Mouse (Mus musculus) Muller cell, postnatal 12 days (primary cell): Measurements from ENCODE around the gene Nexn.
A peak's percentile ranks its signal among the peaks of the same experiment; 100 is the strongest.
"Not testable (repeated sequence)": the region's sequence is repeated elsewhere in the genome, so short reads cannot be mapped to it uniquely, and the experiment has no call there.

ENCODE experiments used
- DNase-seq: peaks from one replicate; pipeline ENCODE4 v3.0.0-alpha.2; 2015; ENCODE audit errors: inconsistent ontology term

The Nexn gene

DNA sequence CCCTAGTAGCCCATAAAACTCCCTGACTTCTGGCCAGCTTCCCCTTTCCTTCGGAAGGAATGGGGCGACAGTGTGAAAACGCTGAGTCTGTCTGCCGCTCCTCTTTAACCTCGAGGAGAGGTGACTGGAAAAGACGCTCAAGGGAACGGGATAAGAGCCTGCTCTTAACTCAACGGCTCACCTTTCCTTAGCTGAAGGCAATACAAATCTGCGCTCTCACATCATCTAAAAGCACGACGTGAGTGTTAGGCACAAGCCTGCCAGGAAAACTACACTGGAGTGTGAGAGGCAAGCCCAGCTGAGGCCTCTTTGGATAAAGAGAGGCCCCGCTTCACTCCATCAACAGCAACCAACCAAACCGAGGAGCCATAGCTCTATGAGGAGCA lies at the start of gene Nexn:
Nexn (minus strand) TSS at position 315 of the 386 bp plus-strand sequence.
- no peak for DNase-seq

DNA sequence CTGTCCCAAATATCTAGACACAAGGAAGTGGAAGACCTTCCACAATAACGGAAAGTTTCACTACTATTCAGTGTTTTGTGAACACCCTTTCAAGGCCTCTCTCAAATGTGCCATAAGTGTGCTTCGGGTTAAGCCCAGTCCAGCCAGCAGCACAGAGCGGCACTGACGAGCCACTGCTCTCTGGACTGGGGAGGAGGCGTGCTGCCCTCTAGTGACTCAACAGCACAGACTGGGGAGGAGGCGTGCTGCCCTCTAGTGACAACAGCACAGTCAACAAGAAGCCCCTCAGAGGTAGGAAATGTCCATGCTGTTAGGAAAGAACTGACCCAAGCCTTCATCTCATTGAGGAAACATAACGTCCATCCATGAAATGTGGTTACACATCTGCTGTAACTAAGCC lies 49.5 kb upstream of the Nexn start:
- DNase-seq = peak; percentile 81

DNA sequence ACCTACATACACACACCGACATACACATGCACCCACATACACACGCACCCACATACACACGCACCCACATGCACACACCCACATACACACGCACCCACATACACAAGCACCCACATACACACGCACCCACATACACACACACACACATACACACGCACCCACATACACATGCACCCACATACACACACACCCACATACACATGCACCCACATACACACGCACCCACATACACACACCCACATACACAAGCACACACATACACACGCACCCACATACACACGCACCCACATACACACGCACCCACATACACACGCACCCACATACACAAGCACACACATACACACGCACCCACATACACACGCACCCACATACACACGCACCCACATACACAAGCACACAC lies 48.5 kb upstream of the Nexn start:
- not testable (repeated sequence) for DNase-seq

DNA sequence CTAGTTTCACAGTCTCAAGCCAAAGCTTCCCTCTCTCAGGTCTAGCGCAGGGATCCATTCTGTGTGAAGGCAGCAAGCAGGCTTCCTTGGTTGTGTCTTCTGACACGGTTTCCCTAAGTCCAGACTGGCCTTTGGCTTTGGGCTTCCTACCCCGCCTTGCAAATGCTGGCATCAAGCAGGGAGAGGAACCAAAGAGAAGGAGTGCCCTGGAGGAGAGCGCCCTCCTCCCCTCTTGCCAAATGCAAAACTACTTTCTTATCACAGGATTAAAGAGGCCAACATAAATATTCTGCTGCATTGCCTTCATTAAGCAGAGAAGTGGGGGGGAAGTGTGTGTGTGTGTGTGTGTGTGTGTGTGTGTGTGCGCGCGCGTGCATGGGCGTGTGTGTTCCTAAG lies 43.1 kb upstream of the Nexn start:
- no peak for DNase-seq

DNA sequence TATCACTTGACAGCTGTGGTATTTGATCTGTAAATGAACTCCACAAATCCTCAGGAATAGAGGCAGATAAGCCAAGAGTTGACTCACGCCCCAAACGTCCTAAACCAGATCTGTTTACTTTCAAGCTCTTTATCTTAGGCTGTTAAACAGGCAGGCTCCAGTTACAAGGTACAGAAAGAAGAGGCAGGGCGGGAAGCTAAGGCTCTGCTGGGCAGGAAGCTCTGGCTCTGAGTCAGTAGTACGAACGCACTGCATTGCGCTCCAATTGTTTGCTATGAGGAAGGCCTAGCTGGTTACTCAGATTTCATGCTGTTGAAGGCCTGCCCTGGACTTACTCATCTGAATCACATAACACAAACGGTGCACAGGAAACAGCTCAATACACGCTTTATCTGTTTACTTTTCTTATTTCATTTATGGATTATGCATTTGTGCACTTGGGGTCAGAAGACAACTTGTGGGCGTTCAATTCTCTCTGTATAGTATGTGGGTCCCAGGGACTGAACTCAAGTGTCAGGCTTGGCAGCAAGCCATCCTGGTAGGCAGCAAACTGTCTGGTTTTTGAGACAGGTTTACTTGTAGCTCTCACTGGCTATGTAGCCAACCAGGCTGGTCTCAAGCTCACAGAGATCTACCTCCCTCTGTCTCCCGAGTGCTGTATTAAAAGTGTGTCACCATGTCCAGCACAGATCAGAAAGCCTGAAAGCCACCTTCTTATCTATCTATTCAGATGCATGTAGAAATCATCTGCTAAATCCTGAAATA lies 42.5 kb upstream of the Nexn start:
- peak; percentile 80 for DNase-seq

DNA sequence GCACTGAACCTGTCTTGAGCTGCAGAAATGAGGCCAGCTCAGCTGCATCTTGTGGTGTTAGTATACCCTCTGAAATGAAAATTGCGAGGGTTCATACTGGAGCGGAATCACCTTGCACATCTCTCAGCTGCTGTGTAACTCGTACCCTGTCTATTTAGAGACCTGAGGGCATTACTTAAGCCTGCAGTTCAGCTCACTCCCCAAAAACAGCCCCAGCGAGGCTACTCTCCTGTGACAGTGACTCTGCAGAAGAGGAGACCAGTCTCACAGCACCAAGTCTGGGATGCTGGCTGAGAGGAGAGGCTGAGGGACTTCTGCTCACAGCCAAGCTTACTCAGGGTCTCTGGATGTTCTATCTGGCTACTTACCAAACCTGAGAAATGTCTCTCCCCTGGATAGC lies 39.8 kb upstream of the Nexn start:
- DNase-seq = no peak

DNA sequence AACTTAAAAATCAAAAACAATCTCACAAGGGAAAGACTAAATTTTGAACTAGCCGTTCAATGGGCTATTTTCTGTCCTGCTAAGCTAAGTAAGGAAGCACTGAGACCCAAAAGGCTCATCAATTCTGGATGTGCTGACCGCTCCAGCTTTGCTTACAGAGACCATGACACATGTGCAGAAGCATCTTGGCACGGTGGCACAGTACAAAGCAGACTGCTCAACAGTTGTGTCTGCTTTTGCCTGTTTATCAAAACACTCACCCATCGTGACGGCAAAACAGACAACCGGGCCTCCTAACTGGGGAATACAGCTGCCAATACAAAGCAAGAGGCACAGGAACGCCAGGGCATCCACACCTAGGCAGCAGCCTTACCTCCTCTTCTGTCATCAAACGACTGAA lies 38.9 kb upstream of the Nexn start:
- no peak for DNase-seq

DNA sequence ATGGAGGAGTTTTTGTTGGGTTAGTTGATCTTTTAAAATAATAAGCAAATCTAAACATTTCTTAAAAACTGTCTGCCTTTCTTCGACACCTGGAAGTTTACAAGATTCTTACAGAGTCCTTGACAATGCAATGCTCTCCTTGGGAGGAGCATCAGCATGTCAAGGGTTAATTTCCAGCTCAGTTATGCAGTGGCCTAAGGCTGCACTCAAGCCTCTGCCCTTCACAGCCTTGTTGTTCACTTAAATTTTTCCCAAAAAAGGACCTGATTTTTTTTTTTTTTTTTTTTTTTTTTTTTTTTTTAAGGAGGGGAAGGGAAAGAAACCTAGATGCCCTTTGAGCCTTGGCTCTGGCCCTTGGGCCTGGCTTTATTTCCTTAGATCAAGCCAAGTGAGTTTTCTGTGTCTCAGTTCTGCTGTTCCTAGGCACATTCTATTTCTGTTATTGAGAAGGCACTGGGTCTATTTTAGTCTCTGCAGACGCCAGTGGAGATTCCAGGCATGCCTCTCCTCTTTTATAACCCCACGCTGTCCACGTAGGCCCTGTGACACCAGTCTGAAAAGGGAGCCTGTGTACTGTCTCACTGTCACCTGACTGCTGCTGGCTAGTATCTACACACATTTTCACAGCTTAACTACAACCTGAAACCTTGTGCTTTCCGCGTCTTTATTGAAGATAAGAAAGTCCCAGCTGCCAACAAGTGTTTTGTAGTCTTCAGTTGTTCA lies 38.1 kb upstream of the Nexn start:
- peak; percentile 80 for DNase-seq

DNA sequence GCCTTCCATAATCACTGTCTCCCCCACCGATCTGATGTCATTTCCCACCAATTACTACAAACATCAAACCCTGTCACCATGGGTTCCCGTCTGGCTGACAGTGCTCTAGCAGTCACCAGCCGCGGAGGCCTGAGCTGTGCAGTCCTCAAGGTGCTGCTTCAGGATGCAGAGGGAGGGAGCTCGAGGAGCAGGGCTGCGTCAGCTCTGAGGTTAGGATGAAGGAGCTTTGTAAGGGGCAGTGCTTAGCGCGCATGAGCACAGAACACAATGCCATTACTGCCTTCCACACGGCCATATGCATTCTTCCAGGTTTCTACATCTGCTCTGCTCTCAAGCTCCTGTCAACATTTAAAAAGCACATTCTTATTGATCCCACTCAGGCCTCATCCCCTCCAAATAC lies 36.8 kb upstream of the Nexn start:
- no peak for DNase-seq

DNA sequence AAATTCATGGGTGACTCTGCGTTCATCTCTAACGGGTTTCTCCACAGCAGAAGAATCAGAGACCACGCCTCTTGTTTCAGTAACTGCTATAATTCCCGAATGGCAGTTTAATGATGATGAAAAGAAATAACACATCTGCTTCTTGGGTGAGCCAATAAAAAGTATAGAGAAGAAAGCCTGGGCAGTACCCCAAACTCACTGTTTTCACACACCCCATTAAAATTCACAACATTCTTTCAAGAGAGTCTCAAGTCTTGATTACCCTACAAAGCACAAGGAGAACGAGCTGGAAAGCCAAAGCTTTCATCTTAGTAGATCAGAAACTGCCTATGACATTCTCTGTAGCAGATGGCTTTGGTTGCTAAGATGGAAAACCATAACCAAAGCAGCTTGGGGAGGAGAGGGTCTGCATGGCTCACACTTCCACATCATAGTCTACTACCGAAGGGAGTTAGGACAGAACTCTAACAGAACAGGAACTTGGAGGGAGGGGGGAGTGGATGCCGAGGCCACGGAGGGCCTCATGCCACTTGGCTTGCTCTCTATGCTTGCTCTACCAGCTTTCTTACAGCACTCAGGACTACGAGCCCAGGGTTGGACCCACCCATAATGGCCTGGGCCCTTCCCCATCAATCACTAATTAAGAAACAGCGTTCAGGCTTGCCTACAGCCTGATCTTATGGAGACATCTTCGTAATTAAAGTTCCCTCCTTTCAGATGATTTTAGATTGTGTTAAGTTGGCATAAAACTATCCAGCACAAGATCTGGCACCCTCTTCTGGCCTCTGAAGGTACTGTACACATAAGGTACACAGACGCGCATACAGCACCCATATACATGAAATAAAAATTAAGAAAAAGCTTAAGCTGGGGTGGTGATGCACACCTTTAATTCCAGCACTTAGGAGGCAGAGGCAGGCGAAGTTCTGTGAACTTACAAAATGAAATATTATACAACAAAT lies 34.5 kb upstream of the Nexn start:
- DNase-seq = no peak

DNA sequence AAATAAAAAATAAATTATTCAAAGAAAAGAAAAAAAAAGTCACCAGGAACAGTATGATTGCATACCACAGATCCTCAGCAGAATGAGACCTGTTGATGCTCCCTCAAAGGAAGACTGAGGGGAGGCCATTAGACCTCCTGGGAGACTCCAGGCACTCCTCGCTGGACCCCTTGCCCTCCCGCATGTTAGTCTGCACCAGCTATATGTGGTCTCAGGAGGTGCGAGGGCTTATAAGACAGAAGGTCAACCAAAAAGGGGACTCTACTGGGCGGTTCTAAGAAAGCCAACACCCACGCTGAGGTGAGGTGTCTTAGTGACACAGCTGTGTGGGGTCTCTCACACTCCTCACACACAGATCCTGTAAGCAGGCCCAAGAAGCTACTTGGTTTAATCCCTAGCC lies 29.7 kb upstream of the Nexn start:
- DNase-seq = no peak

DNA sequence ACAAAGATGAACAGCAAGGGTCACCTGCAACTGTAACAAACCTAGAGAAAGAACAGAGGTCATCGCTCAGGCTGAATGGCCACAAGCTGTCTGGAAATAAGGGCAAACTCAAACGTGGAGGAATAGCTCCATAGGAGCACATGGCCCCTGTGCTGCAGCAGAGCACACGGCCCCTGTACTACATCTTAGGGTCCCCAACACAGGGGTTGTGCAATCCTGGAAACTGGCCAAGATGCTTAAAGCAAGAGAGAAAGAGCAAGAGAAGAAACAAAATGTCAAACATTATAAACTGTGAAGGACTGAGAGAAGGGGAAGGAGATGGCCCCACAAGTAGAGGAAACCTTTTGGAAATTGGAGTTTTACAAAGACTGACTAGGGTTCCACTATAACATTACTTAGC lies 28.2 kb upstream of the Nexn start:
- DNase-seq = no peak

DNA sequence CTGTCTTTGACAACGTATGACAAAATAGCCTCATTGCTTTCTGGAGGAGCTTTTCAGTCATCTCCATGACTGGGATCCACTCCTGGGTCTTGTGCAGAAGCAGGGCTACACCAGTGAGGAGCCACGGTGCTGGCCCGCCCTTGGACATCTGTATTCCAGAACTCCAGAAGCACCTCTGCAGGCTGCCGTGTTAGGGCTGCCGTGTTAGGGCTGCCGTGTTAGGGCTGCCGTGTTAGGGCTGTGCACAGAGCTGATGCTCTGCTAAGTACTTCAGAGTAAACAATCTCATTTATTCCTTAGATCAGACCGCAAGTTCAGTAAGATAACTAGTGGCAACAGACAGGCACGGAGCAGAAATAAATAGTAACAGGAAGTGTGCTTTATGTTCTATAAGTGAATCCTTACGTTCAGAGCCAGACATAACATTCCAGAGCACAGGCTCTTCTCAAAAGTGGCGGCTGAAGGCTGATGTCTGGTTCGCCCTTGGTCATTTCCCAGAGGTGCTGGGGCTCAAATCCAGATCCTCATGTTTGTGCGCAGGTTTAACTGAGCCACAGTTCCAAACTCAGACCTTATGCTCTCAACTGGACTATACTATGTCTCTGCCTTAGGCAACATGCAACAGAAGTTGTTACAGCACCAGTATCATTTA lies 27.5 kb upstream of the Nexn start:
- DNase-seq = no peak

DNA sequence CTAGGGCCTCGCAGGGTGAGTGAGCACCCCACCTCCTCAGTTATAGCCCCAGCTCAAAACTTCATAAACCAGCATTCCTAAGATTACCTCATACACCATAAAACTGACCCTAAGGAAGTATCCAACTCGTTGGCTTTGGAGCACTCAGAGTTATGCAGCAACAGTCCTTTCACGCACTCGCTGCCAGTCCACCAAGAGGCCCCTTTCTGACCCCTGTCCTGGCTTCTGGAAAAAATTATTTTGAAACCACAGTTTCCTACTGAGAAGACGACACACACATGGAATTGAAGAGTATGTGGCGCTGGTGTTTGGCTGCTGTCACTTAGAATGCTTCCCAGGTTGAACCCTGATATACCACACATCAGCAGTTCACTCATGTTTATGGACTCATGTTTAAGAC lies 25.7 kb upstream of the Nexn start:
- DNase-seq = no peak

DNA sequence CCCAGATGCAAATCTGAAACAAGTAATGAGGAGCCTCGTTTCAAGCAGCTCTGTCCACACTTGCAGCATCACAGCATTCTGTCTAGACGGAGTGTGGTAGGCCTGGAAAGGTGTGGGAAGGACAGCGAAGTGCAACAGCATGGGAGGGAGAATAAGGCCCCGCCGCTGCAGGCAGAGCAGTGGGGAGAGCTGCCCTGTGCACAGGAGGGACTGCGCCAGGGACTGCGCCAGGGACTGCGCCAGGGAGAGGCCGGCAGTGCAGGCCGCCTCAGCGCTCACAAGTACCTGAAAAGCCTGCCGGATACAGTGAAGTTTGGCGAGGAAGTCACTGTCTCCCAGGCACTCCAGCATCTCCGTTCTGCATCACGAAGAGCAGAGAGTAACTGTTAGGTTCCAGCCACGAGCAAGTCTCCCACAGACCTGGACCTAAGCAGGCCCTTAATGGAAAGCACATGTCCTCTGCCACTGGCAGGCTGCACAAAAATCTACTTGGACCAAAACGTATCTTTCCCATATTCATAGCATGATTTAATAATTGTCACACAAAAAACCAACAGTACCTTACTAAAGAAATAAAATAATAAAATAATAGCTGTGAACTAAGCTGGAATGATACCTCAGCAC lies 24.1 kb upstream of the Nexn start:
- no peak for DNase-seq

DNA sequence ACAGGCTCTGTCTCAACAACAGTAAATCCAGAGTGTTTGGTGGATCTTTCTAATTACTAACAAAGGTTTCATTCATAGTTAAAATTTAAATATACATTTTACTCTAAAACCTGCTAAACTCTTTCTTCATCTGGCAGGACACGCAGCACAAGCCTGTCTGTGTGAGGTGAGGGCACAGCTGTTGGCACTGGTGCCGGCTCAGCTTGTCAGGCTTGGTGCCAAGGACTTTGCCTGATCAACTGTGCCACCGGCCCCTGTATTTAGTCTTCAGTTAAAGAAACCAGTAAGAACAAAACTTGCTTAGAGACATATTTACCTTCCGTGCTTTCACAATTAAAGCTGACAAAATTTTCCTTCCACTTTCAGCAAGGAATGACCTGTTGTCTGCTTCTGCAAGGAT lies 22.6 kb upstream of the Nexn start:
- no peak for DNase-seq

DNA sequence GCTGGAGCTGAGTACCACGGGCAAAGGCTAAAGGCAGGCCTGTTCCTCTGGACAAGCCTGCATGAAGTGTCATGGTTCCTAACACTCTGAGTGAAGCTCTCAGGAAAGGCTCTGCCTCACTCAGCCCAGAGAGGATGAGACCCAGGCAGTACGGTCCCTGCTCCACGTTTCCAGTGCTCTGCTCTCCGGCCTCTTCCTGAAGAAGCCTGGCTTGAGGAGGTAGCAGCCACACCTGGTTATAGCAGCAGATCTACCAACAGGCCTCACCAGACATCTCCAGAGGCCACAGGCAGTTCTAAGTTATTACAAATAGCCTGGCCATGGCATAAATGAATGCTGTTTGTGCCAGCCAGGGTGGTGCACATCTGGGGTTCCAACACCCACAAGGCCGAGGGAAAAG lies 22.1 kb upstream of the Nexn start:
- no peak for DNase-seq

DNA sequence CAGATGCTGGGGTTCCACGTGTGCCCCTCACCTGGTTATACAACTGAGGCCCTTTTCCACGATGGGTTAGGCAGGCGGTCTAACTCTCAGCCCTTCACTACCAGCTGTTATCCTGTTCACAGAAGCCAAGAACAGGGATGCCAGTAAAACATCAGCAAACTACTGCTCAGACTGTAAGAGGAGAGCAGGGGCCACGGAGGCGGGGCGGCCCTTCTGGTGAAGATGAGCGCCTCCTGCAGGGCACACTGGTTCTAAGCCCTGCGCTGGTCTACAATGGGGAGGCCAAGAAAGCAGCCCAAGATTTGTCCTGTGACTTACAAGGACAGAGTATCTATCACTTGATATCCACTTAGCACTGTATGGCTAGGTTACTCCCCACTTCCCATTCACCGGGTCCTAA lies 21.7 kb upstream of the Nexn start:
- no peak for DNase-seq

DNA sequence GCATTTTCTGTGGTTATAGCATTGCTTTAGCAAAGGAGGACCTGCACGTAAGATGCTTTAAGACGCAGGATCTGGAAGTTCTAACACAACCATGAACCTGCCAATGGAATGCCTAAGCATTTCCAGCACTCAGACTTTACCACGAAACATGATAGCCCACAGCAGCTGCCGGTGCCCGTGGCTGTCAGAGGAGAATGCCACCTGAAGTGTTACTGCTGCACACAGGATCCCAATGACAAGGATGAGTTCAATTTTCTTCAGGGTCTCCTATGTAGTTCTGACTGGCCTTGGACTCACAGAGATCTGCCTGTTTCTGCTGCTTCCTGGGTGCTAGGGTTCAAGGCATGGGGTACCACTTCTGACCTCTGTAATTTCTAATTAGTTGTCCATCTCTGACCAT lies 18.6 kb upstream of the Nexn start:
- DNase-seq = no peak

DNA sequence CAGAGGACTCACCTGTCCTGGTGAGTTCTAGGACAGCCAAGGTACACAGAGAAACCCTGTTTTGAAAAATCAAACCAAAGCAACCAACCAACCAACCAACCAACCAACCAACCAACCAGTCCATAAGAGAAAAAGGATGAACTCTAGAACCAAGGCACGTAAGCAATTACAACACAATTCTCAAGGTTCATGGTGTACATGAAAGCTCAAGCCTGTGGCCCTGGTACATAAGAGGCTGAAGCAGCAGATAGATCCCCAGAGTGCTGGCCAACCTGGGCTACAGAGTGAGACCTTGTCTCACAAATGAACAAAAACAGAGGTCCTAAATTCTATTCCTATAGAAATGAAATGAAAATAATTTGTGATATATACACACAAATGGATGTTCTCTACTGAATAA lies 18.2 kb upstream of the Nexn start:
- DNase-seq = no peak

DNA sequence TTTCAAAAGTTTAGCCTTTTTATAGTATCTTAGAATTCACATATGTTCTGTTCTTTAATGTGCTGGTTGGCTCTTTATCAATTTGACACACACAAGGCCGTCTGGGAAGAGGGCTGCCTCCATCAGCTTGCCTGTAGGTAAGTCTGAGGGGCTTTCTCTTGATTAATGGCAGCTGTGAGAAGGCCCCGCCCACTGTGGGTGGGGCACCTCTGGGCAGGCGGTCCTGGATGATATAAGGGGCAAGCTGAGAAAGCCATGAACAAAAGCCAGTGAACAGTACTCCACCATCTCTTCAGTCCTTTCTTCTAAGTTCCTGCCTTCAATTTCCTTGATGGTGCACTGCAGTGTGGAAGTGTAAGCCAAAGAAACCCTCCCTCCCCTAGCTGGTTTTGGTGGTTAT lies 16.0 kb upstream of the Nexn start:
- no peak for DNase-seq
